Comparison of ENCODE assay signal across 18 mouse cellular contexts in genomic region chr8:80817065-80817464, GRCm38 (mm10).
DNase-seq lines count a peak whose midpoint lies in the region; TF ChIP-seq lines count a peak whose summit lies in the region.
"Had no signal": no experiment of that assay in that cellular context is flagged by ENCODE, and none has a peak within 500 bp of the region (broad histone marks: within the 10 kb centered on the region; RNA-seq: fewer than 3 reads in every experiment).

No protein-coding gene starts in this region.

- intact Hi-C loops in heart, adult 2 months (cut with DNase I), result loop anchor here (5.0 kb wide), 1 partner anchor 50 kb away; no protein-coding TSS in a partner anchor

- H3K9ac ChIP-seq in heart, adult 2 months (ENCODE audit: low read depth, low read length), result no peak overlapping the region
- H3K9ac ChIP-seq: embryonic facial prominence, embryonic 15.5 days; heart, embryonic 15.5 days; midbrain, embryonic 12.5 days; neural tube, embryonic 12.5 days had no signal

- no peak for TF ChIP-seq POLR2A in heart, adult 2 months (IDR thresholded peaks at IDR 0.05; ENCODE audit: insufficient read depth, low read depth, low read length)

- TF ChIP-seq EP300 in heart, adult 2 months (IDR thresholded peaks at IDR 0.05; ENCODE audit: insufficient read depth, low read depth, low read length), result no peak

- no peak for DNase-seq in heart, adult 2 months
- DNase-seq in heart, adult 8-10 months (ENCODE audit: low spot score), result no peak
- no peak for DNase-seq in layer of hippocampus, adult 2 months (ENCODE audit: low spot score in 2 of 2)
- no peak for DNase-seq in layer of hippocampus, postnatal 25 days (ENCODE audit: extremely low spot score in 1 of 2, low spot score in 1 of 2)
- DNase-seq in 416B (ENCODE audit: low read depth) (peak; percentile 10), ZHBTc4 (ENCODE audit: low read depth, low spot score) (peak; percentile 31)
- DNase-seq in Muller cell, postnatal 12 days (ENCODE audit: inconsistent ontology term), result no peak
- DNase-seq in thymus, postnatal 4 days, result no peak
- DNase-seq: adrenal gland, postnatal 36 days; cerebellum, adult 11-12 months; cerebellum, postnatal 36 days; kidney, postnatal 10 days; lung, adult 18-20 months; thymus, postnatal 36 days had no signal

- no peaks in the 10 kb centered on the region for H3K27me3 ChIP-seq in heart, adult 2 months (ENCODE audit: control insufficient read depth, insufficient read depth, low read length)
- H3K27me3 ChIP-seq: embryonic facial prominence, embryonic 15.5 days; heart, embryonic 15.5 days; midbrain, embryonic 12.5 days; neural tube, embryonic 12.5 days had no signal

- 82% methylated on average over 2 of the region's 2 CpGs for WGBS in heart, adult 2 months

- H3K4me3 ChIP-seq in heart, adult 2 months, result no peak overlapping the region
- no peak overlapping the region for H3K4me3 ChIP-seq in layer of hippocampus, adult 2 months
- H3K4me3 ChIP-seq: embryonic facial prominence, embryonic 15.5 days; heart, embryonic 15.5 days; midbrain, embryonic 12.5 days; neural tube, embryonic 12.5 days had no signal

- peaks cover 25% of the 10 kb centered on the region for H3K4me1 ChIP-seq in heart, adult 2 months (ENCODE audit: control insufficient read depth, insufficient read depth, low read length)

- H3K27ac ChIP-seq in heart, adult 2 months, result no peak overlapping the region; the same call in 1 of the 2 replicates
- no peak overlapping the region for H3K27ac ChIP-seq in layer of hippocampus, adult 2 months
- H3K27ac ChIP-seq: embryonic facial prominence, embryonic 15.5 days; heart, embryonic 15.5 days; midbrain, embryonic 12.5 days; neural tube, embryonic 12.5 days had no signal

- peaks cover 1% of the 10 kb centered on the region for H3K79me2 ChIP-seq in heart, adult 2 months (replicated peaks; ENCODE audit: control insufficient read depth, insufficient read depth, low read length)

- TF ChIP-seq CTCF in heart, adult 2 months (IDR thresholded peaks at IDR 0.05), result peak; percentile 36
- TF ChIP-seq CTCF in layer of hippocampus, adult 2 months (conservative IDR thresholded peaks at IDR 0.05), result peak; percentile 28; the same call in 1 of the 2 replicates

- peaks cover 23% of the 10 kb centered on the region for H3K36me3 ChIP-seq in heart, adult 2 months (ENCODE audit: control insufficient read depth, insufficient read depth, low read length)
- H3K36me3 ChIP-seq: embryonic facial prominence, embryonic 15.5 days; heart, embryonic 15.5 days; midbrain, embryonic 12.5 days; neural tube, embryonic 12.5 days had no signal

Comparison
In these comparisons a context has a peak if more than half of its experiments do, and no peak if none do; other contexts are left out.
1. DNase-seq: peak in 416B (single experiment) and ZHBTc4 (single experiment); none in heart, adult 2 months (0 of 2), heart, adult 8-10 months (single experiment), layer of hippocampus, adult 2 months (0 of 2), layer of hippocampus, postnatal 25 days (0 of 2), Muller cell, postnatal 12 days (single experiment) and thymus, postnatal 4 days (single experiment).